Mouse (Mus musculus) thymus, postnatal 14 days (tissue): ENCODE measurements at regions not wholly inside any gene's neighbourhood (a gene's known extent, or its start where the extent isn't known, plus 50 kb on each side); places are given as distances from the start of the nearest gene placed in this dataset.

Experiments used
- DNase-seq: peaks from one replicate; pipeline ENCODE4 v3.0.0; 2021

DNA sequence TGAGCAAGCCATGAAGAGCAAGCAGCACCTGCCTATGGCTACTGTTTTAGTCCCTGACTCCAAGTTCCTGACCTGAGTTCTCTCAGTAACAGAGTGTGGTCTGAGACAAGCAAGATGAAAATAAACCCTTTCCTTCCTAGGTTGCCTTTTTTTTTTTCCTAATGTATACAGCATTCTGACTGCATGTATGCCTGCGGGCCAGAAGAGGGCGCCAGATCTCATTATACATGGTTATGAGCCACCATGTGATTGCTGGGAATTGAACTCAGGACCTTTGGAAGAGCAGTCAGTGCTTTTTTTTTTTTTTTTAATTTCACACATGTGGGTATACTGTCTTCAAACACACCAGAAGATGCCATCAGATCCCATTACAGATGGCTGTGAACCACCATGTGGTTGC, 69.3 kb upstream of the Usp24 start:
- no peak for DNase-seq

DNA sequence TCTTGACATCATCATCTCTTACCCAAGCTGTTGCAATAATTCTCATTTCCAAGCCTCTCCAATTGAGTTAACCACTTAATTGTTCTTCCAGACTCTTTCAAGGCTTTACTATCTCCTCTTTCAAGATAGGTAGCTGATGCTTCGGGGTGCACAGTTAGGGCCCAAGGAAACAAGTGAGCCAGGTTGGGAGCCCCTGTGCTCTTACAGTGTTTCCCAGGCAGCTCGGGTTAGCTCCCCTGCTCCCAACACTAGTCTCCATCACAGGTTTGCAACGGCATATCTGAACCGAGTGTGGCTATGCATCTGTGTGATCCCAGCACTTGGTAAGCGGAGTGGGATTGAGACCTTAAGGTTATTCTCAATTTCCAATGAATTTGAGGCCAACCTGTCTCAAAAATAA, 68.6 kb upstream of the Usp24 start:
- DNase-seq: no peak

DNA sequence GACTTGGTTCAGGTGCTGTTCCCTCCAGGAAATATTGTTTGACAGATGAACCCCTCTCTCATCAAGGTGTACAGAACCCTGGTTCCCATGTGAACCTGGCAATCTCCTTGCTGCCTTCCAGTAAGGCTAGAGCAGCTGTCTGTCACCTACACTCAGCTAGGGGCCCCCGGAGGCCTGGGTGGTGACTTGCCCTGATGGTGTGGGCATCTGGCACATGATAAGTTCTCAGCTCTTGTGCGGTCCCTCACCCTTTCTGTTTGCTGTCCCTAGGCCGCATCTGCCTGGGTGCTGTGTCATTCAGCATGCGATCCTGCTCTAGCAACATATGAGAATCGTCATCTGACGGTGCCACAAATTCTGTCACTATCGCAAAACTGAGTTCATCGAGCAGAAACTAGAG, 67.7 kb upstream of the Usp24 start:
- DNase-seq: no peak

DNA sequence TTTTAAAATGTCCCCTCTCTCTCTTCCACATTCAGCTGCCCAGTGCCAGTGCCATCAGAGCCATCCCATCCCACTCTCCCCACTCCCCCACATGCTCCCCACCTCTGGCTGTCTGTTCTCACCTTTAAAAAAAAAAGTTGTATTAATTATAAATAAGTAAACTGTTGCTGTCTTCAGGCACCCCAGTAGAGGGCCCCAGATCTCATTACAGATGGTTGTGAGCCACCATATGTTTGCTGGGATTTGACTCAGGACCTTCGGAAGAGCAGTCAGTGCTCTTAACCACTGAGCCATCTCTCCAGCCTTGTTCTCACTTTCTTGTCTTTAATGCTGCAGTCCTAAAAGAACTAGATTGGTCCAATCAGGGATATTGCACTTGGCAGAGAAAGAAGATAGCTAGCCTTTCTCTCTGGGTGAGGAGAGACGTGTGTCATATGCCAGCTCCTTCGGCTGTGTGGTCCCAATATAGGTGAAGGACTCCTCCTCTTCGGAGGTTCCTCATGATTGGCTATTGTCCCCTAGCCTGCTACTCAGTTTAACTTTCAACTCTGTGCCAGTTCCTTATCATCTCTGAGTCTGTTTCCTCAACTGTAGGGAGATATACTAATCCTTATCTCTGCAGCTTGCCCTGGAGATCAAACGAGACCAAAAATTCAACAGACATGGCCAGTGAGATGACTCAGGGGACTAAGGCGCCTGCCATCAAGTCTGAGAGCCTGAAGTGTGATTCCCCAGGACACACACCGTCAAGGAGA, 66.8 kb upstream of the Usp24 start:
- no peak for DNase-seq

DNA sequence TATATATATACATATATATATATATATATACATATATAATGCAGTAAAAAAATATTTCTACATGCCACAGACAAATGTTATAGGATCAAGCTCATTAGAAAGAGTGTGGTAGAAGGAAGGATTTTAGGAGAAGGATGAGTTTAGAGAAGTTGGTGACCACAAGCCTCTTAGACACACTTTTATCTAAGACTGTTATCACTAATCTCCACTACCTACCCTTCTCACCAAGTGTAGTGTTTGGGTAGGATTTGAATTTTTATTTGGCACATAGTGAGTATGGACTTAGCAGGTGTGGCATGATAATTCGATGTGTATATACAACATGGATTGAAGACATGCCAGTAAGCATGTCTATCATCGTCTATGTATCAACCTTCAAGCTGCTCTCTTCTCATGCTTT, 66.0 kb upstream of the Usp24 start:
- no peak for DNase-seq

DNA sequence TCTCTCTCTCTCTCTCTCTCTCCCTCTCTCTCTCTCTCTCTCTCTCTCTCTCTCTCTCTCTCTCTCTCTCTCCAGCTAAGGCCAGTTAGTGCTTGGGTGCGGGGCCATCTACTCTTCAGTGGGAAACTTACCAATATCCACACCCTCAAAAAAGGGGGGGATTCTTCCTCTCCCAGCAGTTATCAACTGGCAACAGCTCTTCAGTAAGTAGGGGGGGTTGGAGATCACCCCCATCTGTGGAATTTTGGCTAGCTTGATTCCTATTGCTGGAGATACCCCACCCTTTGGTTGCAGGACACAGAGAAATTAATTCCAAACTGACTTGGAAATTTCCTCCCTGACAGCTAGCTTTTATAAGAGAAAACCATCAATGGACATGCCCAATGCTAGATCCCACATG, 64.6 kb upstream of the Usp24 start:
- DNase-seq: no peak

DNA sequence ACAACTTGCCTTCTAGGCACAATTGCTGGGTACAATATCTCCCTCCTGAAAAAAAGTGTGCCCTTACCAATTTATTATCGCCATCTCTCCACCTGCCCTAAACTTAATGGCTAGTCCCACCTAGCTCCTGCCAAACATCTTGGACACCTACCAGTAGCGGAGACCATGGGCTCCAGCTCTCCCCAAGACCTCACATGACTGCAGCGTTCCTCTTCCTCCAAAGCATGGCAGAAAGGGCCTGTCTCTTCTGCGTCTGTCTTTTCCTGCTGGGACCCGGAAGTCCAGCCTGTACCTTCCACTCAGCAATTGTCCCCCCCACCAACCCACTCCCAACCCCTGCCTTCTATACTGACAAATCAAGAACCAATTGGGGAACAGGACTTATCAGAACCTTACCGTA, 63.1 kb upstream of the Usp24 start:
- DNase-seq: no peak

DNA sequence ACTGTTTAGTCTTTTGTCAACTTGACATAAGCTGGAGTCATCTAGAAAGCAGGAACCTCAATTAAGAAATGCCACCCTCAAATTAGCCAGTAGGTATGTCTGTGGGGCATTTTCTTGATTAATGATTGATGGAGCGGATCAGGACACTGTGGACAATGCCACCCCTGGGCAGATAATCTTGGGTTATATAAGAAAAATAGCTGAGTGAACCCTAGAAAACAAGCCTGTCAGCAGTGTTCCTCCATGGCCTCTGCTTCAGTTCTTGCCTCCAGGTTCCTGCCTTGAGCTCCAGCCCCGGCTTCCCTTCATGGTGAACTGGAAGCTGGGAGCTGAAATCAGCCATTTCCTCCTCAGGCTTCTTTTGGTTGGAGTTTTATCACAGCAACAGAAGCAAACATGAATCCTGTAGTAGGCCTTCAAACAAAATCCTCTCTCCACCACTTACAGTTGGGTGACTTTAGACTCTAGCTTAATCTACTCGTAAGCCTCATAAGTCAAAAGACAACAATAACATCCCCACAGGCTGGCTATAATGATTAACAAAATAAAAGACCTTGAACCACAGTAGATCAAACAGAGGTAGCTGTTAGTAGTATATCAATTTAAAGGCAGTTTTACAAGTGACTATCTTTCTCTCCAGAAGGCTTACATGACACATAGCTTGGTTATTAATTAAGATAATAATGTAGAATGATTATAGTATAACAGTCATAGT, 61.1 kb upstream of the Usp24 start:
- DNase-seq: no peak

DNA sequence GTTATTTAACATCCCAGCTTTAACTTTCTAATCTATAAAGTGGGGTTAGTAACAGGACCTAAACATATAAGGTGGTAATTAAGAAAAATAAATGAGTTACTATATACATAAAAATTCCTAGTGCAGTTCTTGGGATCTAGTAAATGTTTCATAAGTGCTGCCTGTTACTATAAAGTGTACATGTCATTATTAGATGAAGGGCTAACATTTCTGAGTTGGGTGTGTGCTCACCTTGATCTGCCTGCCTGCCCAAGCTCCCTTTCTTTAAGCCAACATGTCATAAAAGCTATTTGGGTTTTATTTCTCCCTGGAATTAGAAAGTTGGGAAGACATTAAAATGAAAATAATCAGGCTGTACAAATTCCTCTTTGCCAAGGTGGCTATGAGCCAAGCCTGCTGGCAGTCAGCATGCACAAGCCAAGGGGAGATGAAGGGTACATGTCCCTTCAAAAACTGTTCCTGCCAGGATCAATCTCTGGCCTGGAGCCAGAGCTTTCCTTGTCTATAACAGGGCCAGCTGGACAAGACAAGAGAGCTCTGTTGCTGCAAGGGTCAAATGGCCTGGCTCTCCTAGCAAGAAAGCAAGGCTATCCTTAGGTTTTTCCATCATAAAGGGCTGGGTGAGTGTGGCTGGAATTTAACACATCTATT, 59.9 kb upstream of the Usp24 start:
- no peak for DNase-seq

DNA sequence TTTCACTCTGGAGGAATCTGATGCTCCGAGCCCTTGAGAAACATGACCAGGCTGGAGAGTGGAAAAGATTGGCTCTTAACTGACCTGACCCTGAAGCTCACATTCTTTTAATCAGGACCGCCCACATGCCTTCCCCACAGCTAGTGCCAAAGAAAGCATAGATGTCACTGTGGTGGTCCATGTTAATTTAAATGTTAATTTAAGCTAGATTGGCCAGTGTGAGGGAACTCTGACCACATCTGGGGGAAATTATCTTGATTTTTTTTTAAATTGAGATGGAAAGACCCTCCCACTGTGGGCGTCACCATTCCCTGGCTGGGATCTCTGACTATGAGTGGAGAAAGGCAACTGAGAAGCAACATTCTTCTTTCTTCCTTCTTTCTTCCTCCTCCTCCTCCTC, 54.6 kb upstream of the Usp24 start:
- DNase-seq: no peak

DNA sequence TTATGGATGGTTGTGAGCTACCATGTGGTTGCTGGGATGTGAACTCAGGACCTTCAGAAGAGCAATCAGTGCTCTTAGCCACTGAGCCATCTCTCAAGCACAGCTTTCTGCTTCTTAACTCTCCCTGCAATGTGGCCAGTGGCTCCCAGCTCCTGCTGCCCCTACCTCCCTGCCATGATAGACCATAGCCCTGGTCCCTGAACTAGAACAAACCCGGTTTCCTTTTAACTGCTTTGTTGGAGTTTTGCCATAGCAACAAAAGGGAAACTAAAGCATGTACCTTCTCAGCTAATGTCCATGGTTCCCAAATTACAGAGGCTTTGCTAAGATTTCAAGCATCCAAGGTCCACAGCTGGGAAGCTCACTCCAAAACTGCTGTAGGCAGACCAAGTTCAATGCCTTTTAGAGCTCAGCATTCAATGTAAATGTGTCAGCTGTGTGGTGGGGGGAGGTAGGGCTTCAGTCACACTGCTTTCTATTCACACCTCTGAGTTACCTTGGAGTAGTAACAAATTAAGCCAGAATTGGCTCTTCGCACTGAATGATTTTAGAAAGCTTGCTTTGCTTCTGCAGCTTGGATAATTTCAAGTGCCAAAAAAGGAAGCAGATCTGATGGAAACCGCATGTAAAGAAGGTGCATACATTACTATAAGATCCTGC, 54.0 kb upstream of the Usp24 start:
- no peak for DNase-seq

DNA sequence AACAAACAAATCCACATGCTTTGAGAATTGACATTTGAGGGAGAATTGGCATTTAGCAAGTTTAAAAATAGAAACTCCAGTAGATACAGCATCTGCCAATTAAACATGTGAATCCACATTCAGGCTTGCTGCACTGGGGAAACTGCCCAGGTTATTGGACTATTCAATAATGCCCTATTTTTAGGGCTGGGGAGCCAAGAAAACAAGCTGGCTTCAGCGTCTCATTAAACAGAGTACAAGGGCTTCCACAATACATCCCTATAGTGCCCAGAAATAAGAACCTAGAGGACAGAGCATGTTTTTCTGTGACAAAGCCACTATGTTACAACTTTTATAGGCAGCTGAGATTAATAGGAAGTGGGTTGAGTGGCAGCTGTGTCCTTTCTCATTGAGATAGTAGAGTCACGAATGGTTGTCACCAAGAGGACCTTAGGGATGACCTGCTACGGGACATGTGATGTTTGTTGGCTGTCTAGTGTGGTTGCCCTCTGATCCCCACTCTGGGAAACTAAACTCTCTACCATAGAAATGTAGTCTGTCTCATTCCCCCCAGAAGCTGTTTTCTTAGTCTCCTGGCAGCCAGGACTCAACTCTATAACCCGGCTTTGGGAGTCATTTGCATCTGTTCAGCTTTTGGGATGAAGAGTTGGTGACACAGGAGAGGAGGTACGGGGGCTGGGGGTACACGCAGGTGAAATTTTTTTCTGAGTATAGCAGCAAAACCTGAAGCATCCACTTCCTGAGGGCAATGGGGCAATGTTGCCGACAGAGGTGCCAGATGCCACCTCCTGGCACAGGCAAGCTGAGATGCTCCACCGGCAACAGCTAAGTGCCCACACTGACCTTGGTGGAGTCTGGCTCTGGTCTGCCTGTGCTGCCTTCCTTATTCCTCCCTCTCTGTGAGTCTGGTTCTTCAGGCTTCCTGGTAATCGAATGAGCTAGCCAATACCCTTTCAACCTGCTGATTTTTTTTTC, 53.0 kb upstream of the Usp24 start:
- no peak for DNase-seq
